Mouse (Mus musculus) intestine, embryonic 14.5 days (tissue): ENCODE measurements at regions not wholly inside any gene's neighbourhood (a gene's known extent, or its start where the extent isn't known, plus 50 kb on each side); places are given as distances from the start of the nearest gene placed in this dataset.
"Not testable (repeated sequence)": the region's sequence is repeated elsewhere in the genome, so short reads cannot be mapped to it uniquely, and the experiment has no call there.

Experiments
- ATAC-seq: fragments of 200-750 bp; cut with Nextera tagmentation; replicated peaks from 2 replicates; pipeline ENCODE4 v1.8.0; 2017; ENCODE audit warnings: low read depth, moderate number of reproducible peaks, moderate TSS enrichment, moderate library complexity; ENCODE audit not compliant: low FRiP score, low TSS enrichment
- DNase-seq: peaks from one replicate; pipeline ENCODE4 v3.0.0-alpha.2; 2018; ENCODE audit warnings: low spot score
- H3K27ac ChIP-seq: fragments of 300-500 bp; sonication (generic); 2 replicates; pipeline ENCODE4 v1.5.1; 2014; ENCODE audit warnings: low read depth, mild to moderate bottlenecking, control low read depth
- H3K27me3 ChIP-seq: fragments of 300-500 bp; sonication (generic); replicated peaks from 2 replicates; pipeline ENCODE4 v1.6.1; 2014; ENCODE audit warnings: low read length, control low read depth; ENCODE audit not compliant: control insufficient read depth, insufficient read depth
- H3K36me3 ChIP-seq: fragments of 300-500 bp; sonication (generic); 2 replicates; pipeline ENCODE4 v1.6.1; 2014; ENCODE audit warnings: low read length, control low read depth; ENCODE audit not compliant: control insufficient read depth, insufficient read depth
- H3K4me1 ChIP-seq: fragments of 300-500 bp; sonication (generic); replicated peaks from 2 replicates; pipeline ENCODE4 v1.6.1; 2014; ENCODE audit warnings: low read length, control low read depth, mixed read lengths; ENCODE audit not compliant: control insufficient read depth, insufficient read depth
- H3K4me2 ChIP-seq: fragments of 300-500 bp; sonication (generic); 2 replicates; pipeline ENCODE4 v1.6.1; 2014; ENCODE audit warnings: low read length
- H3K4me3 ChIP-seq: fragments of 300-500 bp; sonication (generic); 2 replicates; pipeline ENCODE4 v1.5.1; 2014; ENCODE audit warnings: low read depth, low read length, control low read depth, mixed read lengths
- H3K9ac ChIP-seq: fragments of 300-500 bp; sonication (generic); 2 replicates; pipeline ENCODE4 v1.6.1; 2014; ENCODE audit warnings: mild to moderate bottlenecking, low read length
- H3K9me3 ChIP-seq: fragments of 300-500 bp; sonication (generic); 2 replicates; pipeline ENCODE4 v1.6.1; 2016; ENCODE audit warnings: low read length, control low read depth; ENCODE audit not compliant: control insufficient read depth
- WGBS: fragments of 180-500 bp; shearing (Covaris S2); extraction: QIAGEN DNeasy Blood & Tissue Kit; methylation state at CpG from one replicate; pipeline ENCODE4 v1.1.7; 2014; 5-methylcytosine and 5-hydroxymethylcytosine counted together

- H3K27me3 ChIP-seq, result no peaks in the 10 kb centered on the region
- no peaks in the 10 kb centered on the region for H3K36me3 ChIP-seq
- H3K4me2 ChIP-seq, result no peak overlapping the region
- 65% methylated on average over 6 of the region's 6 CpGs for WGBS
- H3K9ac ChIP-seq, result no peak overlapping the region
- no peaks in the 10 kb centered on the region for H3K9me3 ChIP-seq
- H3K27ac ChIP-seq, result no peak overlapping the region
- no peak overlapping the region for H3K4me3 ChIP-seq
- DNase-seq, result no peak
- no peaks in the 10 kb centered on the region for H3K4me1 ChIP-seq
- no peak for ATAC-seq
Measured at GRCm38 (mm10) chr8:89503030-89503429, 459.1 kb upstream of the Sall1 start.

- ATAC-seq (no peak), DNase-seq (no peak)
- H3K36me3 ChIP-seq, result no peaks in the 10 kb centered on the region
- H3K9ac ChIP-seq, result no peak overlapping the region
- no peaks in the 10 kb centered on the region for H3K4me1 ChIP-seq
- no peaks in the 10 kb centered on the region for H3K9me3 ChIP-seq
- no peak overlapping the region for H3K4me2 ChIP-seq
- H3K4me3 ChIP-seq, result no peak overlapping the region
- H3K27ac ChIP-seq, result no peak overlapping the region
- 83% methylated on average over 6 of the region's 6 CpGs for WGBS
- no peaks in the 10 kb centered on the region for H3K27me3 ChIP-seq
Measured at GRCm38 (mm10) chr8:89501756-89502155, 457.8 kb upstream of the Sall1 start.

GRCm38 (mm10) chr8:89499831-89500230 is 455.9 kb upstream of the Sall1 start:
- Histone ChIP-seq H3K9ac (no peak overlapping the region), H3K4me1 (no peaks in the 10 kb centered on the region), H3K27ac (no peak overlapping the region), H3K9me3 (no peaks in the 10 kb centered on the region), H3K27me3 (no peaks in the 10 kb centered on the region), H3K4me2 (no peak overlapping the region), H3K36me3 (no peaks in the 10 kb centered on the region), H3K4me3 (no peak overlapping the region)
- DNase-seq (no peak), ATAC-seq (no peak)
- 78% methylated on average over 6 of the region's 6 CpGs for WGBS

GRCm38 (mm10) chr8:89498088-89498695 is 454.2 kb upstream of the Sall1 start:
- Histone ChIP-seq H3K27ac (no peak overlapping the region), H3K9me3 (no peaks in the 10 kb centered on the region), H3K4me2 (no peak overlapping the region), H3K4me3 (no peak overlapping the region), H3K27me3 (no peaks in the 10 kb centered on the region), H3K36me3 (no peaks in the 10 kb centered on the region), H3K4me1 (no peaks in the 10 kb centered on the region), H3K9ac (no peak overlapping the region)
- no peak for DNase-seq
- WGBS, result 49% methylated on average over 6 of the region's 6 CpGs
- ATAC-seq, result no peak

- ATAC-seq (no peak), DNase-seq (no peak)
- no peaks in the 10 kb centered on the region for H3K9me3 ChIP-seq
- H3K4me3 ChIP-seq, result no peak overlapping the region
- no peaks in the 10 kb centered on the region for H3K4me1 ChIP-seq
- H3K9ac ChIP-seq, result no peak overlapping the region
- H3K36me3 ChIP-seq, result no peaks in the 10 kb centered on the region
- no peak overlapping the region for H3K27ac ChIP-seq
- no peak overlapping the region for H3K4me2 ChIP-seq
- no peaks in the 10 kb centered on the region for H3K27me3 ChIP-seq
Measured at GRCm38 (mm10) chr8:89492336-89492735, 448.4 kb upstream of the Sall1 start.

GRCm38 (mm10) chr8:89482481-89482880 is 438.5 kb upstream of the Sall1 start:
- 84% methylated on average over 1 of the region's 1 CpGs for WGBS
- not testable (repeated sequence) for DNase-seq, H3K27ac ChIP-seq, H3K27me3 ChIP-seq, H3K4me2 ChIP-seq, H3K4me3 ChIP-seq, H3K9me3 ChIP-seq, H3K4me1 ChIP-seq, H3K36me3 ChIP-seq, H3K9ac ChIP-seq, ATAC-seq

- no peak overlapping the region for H3K4me3 ChIP-seq
- ATAC-seq (no peak), DNase-seq (no peak)
- WGBS, result 51% methylated on average over 4 of the region's 4 CpGs
- H3K4me1 ChIP-seq, result no peaks in the 10 kb centered on the region
- H3K27ac ChIP-seq, result no peak overlapping the region
- no peaks in the 10 kb centered on the region for H3K27me3 ChIP-seq
- H3K4me2 ChIP-seq, result no peak overlapping the region
- H3K36me3 ChIP-seq, result no peaks in the 10 kb centered on the region
- no peak overlapping the region for H3K9ac ChIP-seq
- H3K9me3 ChIP-seq, result no peaks in the 10 kb centered on the region
Measured at GRCm38 (mm10) chr8:89476930-89477329, 433.0 kb upstream of the Sall1 start.

- no peak overlapping the region for H3K27ac ChIP-seq
- no peaks in the 10 kb centered on the region for H3K27me3 ChIP-seq
- H3K4me1 ChIP-seq, result no peaks in the 10 kb centered on the region
- H3K9ac ChIP-seq, result no peak overlapping the region
- no peak overlapping the region for H3K4me2 ChIP-seq
- no peak for ATAC-seq
- 84% methylated on average over 5 of the region's 5 CpGs for WGBS
- no peak overlapping the region for H3K4me3 ChIP-seq
- no peaks in the 10 kb centered on the region for H3K36me3 ChIP-seq
- DNase-seq, result no peak
- no peaks in the 10 kb centered on the region for H3K9me3 ChIP-seq
Measured at GRCm38 (mm10) chr8:89471116-89471515, 427.2 kb upstream of the Sall1 start.

GRCm38 (mm10) chr8:89468782-89469220 is 424.8 kb upstream of the Sall1 start:
- H3K4me1 ChIP-seq, result no peaks in the 10 kb centered on the region
- H3K9ac ChIP-seq, result no peak overlapping the region
- no peaks in the 10 kb centered on the region for H3K36me3 ChIP-seq
- H3K27me3 ChIP-seq, result no peaks in the 10 kb centered on the region
- H3K9me3 ChIP-seq, result no peaks in the 10 kb centered on the region
- no peak overlapping the region for H3K27ac ChIP-seq
- DNase-seq, result no peak
- H3K4me2 ChIP-seq, result no peak overlapping the region
- WGBS, result 89% methylated on average over 5 of the region's 5 CpGs
- H3K4me3 ChIP-seq, result no peak overlapping the region
- ATAC-seq, result no peak
